Mouse (Mus musculus) gastrocnemius, postnatal 4 days (tissue): Measurements from ENCODE around the gene Mrpl48. TPM values are rescaled to one million over a fixed set of nuclear protein-coding genes. Genes with fewer than 3 reads are reported as not detected.

Source experiments
- DNase-seq, 2 experiments: peaks; one replicate each; pipeline ENCODE4 v3.0.0; 2021 to 2022; ENCODE audit warnings: low spot score in 2 of 2, mixed read lengths in 2 of 2
- total RNA-seq, 2 experiments: library from RNA; stranded (reverse); gene quantifications; 2 replicates each; pipeline ENCODE4 v1.2.3; 2021

Mrpl48 gene
- total RNA-seq, 2 experiments from 2014 or later, result 60.1 to 67.2 TPM

DNA sequence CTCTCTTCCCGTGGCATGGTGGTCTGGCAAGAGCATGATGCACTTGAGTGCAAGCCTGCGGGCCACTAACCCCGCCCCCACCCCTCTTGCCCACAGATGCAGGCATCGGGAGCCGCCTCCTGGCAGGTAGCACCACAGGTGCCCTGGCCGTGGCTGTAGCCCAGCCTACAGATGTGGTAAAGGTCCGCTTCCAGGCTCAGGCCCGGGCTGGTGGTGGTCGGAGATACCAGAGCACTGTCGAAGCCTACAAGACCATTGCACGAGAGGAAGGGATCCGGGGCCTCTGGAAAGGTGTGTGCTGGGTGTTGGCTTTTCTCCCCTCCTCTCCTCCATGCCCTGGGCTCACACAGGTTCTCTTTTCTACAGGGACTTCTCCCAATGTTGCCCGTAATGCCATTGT lies 110.1 kb downstream of the Mrpl48 start:
- no peak for DNase-seq

DNA sequence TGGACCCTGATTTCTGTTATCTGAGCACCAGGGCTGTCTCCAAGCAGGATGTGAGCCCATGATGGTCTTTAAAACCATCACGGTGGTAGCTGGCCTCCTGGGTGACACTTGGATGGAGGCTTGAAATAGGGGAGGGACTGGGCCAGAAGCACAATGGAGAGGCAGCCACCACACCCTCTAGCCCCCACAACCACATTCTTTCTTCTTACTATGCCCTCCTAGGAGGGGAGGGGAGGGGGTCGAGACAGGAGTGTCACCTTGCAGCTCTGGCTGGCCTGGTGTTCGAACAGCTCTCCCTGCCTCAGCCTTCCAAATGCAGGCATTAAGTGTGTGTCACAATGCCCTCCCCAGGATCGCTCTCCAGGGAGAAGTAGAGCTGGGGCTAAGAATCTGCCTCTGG lies 110.7 kb downstream of the Mrpl48 start:
- DNase-seq, result no peak

- DNase-seq, result no peak
Measured at GRCm38 (mm10) chr7:100496791-100497190, 111.3 kb downstream of the Mrpl48 start.

DNA sequence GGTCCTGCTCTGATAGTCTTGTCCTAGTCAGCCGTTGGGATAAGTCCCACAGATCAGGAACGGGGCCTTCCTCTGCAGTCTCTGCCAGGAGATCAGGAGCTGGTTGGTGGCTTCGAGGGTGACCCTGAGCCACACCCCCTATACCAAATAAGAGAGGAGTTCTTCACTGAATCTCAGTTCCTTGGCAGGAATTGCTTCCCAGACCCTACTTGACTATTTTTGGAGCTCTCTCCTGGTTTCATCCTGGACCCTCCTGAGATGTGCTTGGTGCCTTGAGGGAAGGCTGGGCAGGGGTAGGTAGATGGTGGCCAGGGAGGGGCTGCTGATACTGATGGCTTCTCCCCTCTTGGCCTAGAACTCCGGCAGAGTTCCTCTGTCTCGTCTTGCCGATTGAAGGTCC lies 111.7 kb downstream of the Mrpl48 start:
- DNase-seq, result no peak

Other genes starting within 250 kb of the Mrpl48 start
- gene C2cd3, start 236.1 kb downstream of the Mrpl48 start, total RNA-seq, result 10 to 100 TPM; 12.6 to 14.3 TPM
- 10 to 100 TPM; 31.4 to 42.2 TPM for gene Ppme1, start 236.0 kb downstream of the Mrpl48 start, total RNA-seq
- gene Ucp3, start 135.3 kb downstream of the Mrpl48 start, total RNA-seq, result 10 to 100 TPM; 46.7 to 47.5 TPM
- gene Ucp2, start 115.0 kb downstream of the Mrpl48 start, total RNA-seq, result 100 to 1,000 TPM; 191 to 225 TPM
- under 1 TPM; 0.18 to 0.20 TPM for gene Dnajb13, start 93.3 kb downstream of the Mrpl48 start, total RNA-seq
- 10 to 100 TPM; 10.7 to 13.1 TPM for gene Coa4, start 71.2 kb downstream of the Mrpl48 start, total RNA-seq
- gene Rab6a, start 891 bp downstream of the Mrpl48 start, total RNA-seq, result 10 to 100 TPM; 74.5 to 88.0 TPM
- 10 to 100 TPM; 18.0 to 21.6 TPM for gene Plekhb1, start 54.1 kb upstream of the Mrpl48 start, total RNA-seq
- 10 to 100 TPM; 65.7 to 67.8 TPM for gene Fam168a, start 98.3 kb upstream of the Mrpl48 start, total RNA-seq